8 mouse cellular contexts compared by ENCODE assay signal in genomic region chr19:5806051-5806808, GRCm38 (mm10). TPM values are rescaled to one million over a fixed set of nuclear protein-coding genes. Genes with fewer than 3 reads are reported as not detected.
DNase-seq lines count a peak whose midpoint lies in the region; ATAC-seq and TF ChIP-seq lines count a peak whose summit lies in the region.

No protein-coding gene starts in this region.

- H3K9me3 ChIP-seq in forebrain, postnatal 0 days (ENCODE audit: low read length) = no peaks in the 10 kb centered on the region
- H3K9me3 ChIP-seq in hindbrain, postnatal 0 days (ENCODE audit: low read length) = no peaks in the 10 kb centered on the region
- H3K9me3 ChIP-seq in liver, embryonic 13.5 days (replicated peaks) = no peaks in the 10 kb centered on the region
- no peaks in the 10 kb centered on the region for H3K9me3 ChIP-seq in neural tube, embryonic 13.5 days

- no peaks in the 10 kb centered on the region for H3K36me3 ChIP-seq in forebrain, postnatal 0 days (ENCODE audit: insufficient read depth)
- H3K36me3 ChIP-seq in hindbrain, postnatal 0 days (ENCODE audit: insufficient read depth, low read length) = no peaks in the 10 kb centered on the region
- H3K36me3 ChIP-seq in liver, embryonic 13.5 days = no peaks in the 10 kb centered on the region
- no peaks in the 10 kb centered on the region for H3K36me3 ChIP-seq in neural tube, embryonic 13.5 days

- no peak for ATAC-seq in forebrain, postnatal 0 days
- ATAC-seq in hindbrain, postnatal 0 days = no peak
- no peak for ATAC-seq in liver, embryonic 13.5 days (ENCODE audit: low read depth)
- no peak for ATAC-seq in neural tube, embryonic 13.5 days (ENCODE audit: low read depth)
- no peak for ATAC-seq in activated CD4-positive, CD25-positive, alpha-beta regulatory T cell, adult 4 months

- peak; percentile 59 for DNase-seq in 3134 (ENCODE audit: extremely low read depth, insufficient read length, low spot score)
- DNase-seq in Muller cell, postnatal 12 days (ENCODE audit: inconsistent ontology term) = peak; percentile 93
- DNase-seq in forebrain, postnatal 0 days = no peak
- peak; percentile 59 for DNase-seq in hindbrain, postnatal 0 days (ENCODE audit: low spot score)
- no peak for DNase-seq in liver, embryonic 13.5 days
- DNase-seq in layer of hippocampus, postnatal 10 days (ENCODE audit: low spot score in 2 of 2) = no peak

- WGBS in forebrain, postnatal 0 days = 8% methylated on average over 8 of the region's 8 CpGs
- 3% methylated on average over 8 of the region's 8 CpGs for WGBS in hindbrain, postnatal 0 days
- 17% methylated on average over 8 of the region's 8 CpGs for WGBS in liver, embryonic 13.5 days (ENCODE audit: insufficient replicate concordance)
- 7% methylated on average over 8 of the region's 8 CpGs for WGBS in neural tube, embryonic 13.5 days

- TF ChIP-seq CTCF in forebrain, postnatal 0 days (IDR thresholded peaks at IDR 0.05; ENCODE audit: low read depth) = no peak
- no peak for TF ChIP-seq CTCF in hindbrain, postnatal 0 days (IDR thresholded peaks at IDR 0.05; ENCODE audit: low read depth)

- H3K4me2 ChIP-seq in forebrain, postnatal 0 days (ENCODE audit: low read depth) = no peak overlapping the region
- H3K4me2 ChIP-seq in hindbrain, postnatal 0 days (ENCODE audit: low read depth, low read length) = 0 out of 2 replicates have a peak overlapping the region, but pooled peaks have one; percentile 5
- peak overlapping the region; percentile 54 for H3K4me2 ChIP-seq in liver, embryonic 13.5 days
- peak overlapping the region; percentile 17; the same call in 1 of the 2 replicates for H3K4me2 ChIP-seq in neural tube, embryonic 13.5 days

- H3K4me1 ChIP-seq in forebrain, postnatal 0 days (ENCODE audit: insufficient read depth) = peaks cover 33% of the 10 kb centered on the region
- H3K4me1 ChIP-seq in hindbrain, postnatal 0 days (ENCODE audit: insufficient read depth, low read length) = peaks cover 33% of the 10 kb centered on the region
- H3K4me1 ChIP-seq in liver, embryonic 13.5 days (replicated peaks) = peaks cover 78% of the 10 kb centered on the region
- H3K4me1 ChIP-seq in neural tube, embryonic 13.5 days (replicated peaks) = peaks cover 65% of the 10 kb centered on the region

- no peaks in the 10 kb centered on the region for H3K27me3 ChIP-seq in forebrain, postnatal 0 days (ENCODE audit: insufficient read depth, low read length)
- H3K27me3 ChIP-seq in hindbrain, postnatal 0 days (ENCODE audit: insufficient read depth, low read length) = no peaks in the 10 kb centered on the region
- no peaks in the 10 kb centered on the region for H3K27me3 ChIP-seq in liver, embryonic 13.5 days
- H3K27me3 ChIP-seq in neural tube, embryonic 13.5 days = no peaks in the 10 kb centered on the region

- no peak overlapping the region for H3K9ac ChIP-seq in forebrain, postnatal 0 days
- no peak overlapping the region; the same call in 1 of the 2 replicates for H3K9ac ChIP-seq in hindbrain, postnatal 0 days (replicated peaks; ENCODE audit: low read length)
- peak overlapping the region; percentile 73 for H3K9ac ChIP-seq in liver, embryonic 13.5 days
- H3K9ac ChIP-seq in neural tube, embryonic 13.5 days = peak overlapping the region; percentile 46; the same call in 1 of the 2 replicates

- peak overlapping the region; percentile 70 for H3K27ac ChIP-seq in forebrain, postnatal 0 days (ENCODE audit: low read depth, low read length)
- H3K27ac ChIP-seq in hindbrain, postnatal 0 days = peak overlapping the region; percentile 80
- H3K27ac ChIP-seq in liver, embryonic 13.5 days = peak overlapping the region; percentile 99
- peak overlapping the region; percentile 80 for H3K27ac ChIP-seq in neural tube, embryonic 13.5 days (replicated peaks)

- no peak overlapping the region for H3K4me3 ChIP-seq in forebrain, postnatal 0 days (ENCODE audit: low read depth, low read length)
- H3K4me3 ChIP-seq in hindbrain, postnatal 0 days (ENCODE audit: low read length) = no peak overlapping the region
- peak overlapping the region; percentile 23; the same call in 1 of the 2 replicates for H3K4me3 ChIP-seq in liver, embryonic 13.5 days (replicated peaks)
- H3K4me3 ChIP-seq in neural tube, embryonic 13.5 days = no peak overlapping the region

RNA-seq across cellular contexts. Expression of gene Scyl1, which starts 35.0 kb away (rescaled TPM):
- 79.8 and 98.1 TPM in 2 replicates for total RNA-seq in forebrain, postnatal 0 days (2014; rRNA removed)
- 62.7 and 68.8 TPM in 2 replicates for polyA plus RNA-seq in forebrain, postnatal 0 days (2015; fragmentation: Nextera tagmentation; extraction: Ambion mirVana)
- 84.1 and 96.6 TPM in 2 replicates for total RNA-seq in hindbrain, postnatal 0 days (2014; rRNA removed)
- polyA plus RNA-seq in hindbrain, postnatal 0 days (2015; fragmentation: Nextera tagmentation; extraction: Ambion mirVana) = 73.3 and 76.2 TPM in 2 replicates
- polyA plus RNA-seq in liver, embryonic 13.5 days (2015; fragmentation: Nextera tagmentation; extraction: Ambion mirVana) = 25.2 and 27.5 TPM in 2 replicates
- 66.7 and 69.8 TPM in 2 replicates for polyA plus RNA-seq in neural tube, embryonic 13.5 days (2015; fragmentation: Nextera tagmentation; extraction: Ambion mirVana)
- 10 to 100 TPM in 1 of 2 experiments, 1 to 10 TPM in 1; 8.4 to 16.8 TPM for polyA plus RNA-seq in activated CD4-positive, CD25-positive, alpha-beta regulatory T cell, adult 4 months (2017; shearing (Covaris generic))
- 10 to 100 TPM; 67.3 to 72.8 TPM for total RNA-seq in layer of hippocampus, postnatal 10 days (2021)

Comparison
In these comparisons a context has a peak if more than half of its experiments do, and no peak if none do; other contexts are left out.
1. DNase-seq: peak in 3134 (single experiment), Muller cell, postnatal 12 days (single experiment) and hindbrain, postnatal 0 days (single experiment); none in forebrain, postnatal 0 days (single experiment), liver, embryonic 13.5 days (single experiment) and layer of hippocampus, postnatal 10 days (0 of 2).
2. H3K9ac ChIP-seq: peak in liver, embryonic 13.5 days (single experiment) and neural tube, embryonic 13.5 days (single experiment); none in forebrain, postnatal 0 days (single experiment) and hindbrain, postnatal 0 days (single experiment).
3. Peak in every context shown above with its lines, with median percentiles within 50 percentile points of each other: H3K27ac ChIP-seq.